Mouse (Mus musculus): ENCODE results near the gene Dnajb8. TPM values are rescaled to one million over a fixed set of nuclear protein-coding genes. Genes with fewer than 3 reads are reported as not detected.

Dnajb8 gene
- polyA plus RNA-seq, 1 experiment from 2014 or later, result not detected

DNA sequence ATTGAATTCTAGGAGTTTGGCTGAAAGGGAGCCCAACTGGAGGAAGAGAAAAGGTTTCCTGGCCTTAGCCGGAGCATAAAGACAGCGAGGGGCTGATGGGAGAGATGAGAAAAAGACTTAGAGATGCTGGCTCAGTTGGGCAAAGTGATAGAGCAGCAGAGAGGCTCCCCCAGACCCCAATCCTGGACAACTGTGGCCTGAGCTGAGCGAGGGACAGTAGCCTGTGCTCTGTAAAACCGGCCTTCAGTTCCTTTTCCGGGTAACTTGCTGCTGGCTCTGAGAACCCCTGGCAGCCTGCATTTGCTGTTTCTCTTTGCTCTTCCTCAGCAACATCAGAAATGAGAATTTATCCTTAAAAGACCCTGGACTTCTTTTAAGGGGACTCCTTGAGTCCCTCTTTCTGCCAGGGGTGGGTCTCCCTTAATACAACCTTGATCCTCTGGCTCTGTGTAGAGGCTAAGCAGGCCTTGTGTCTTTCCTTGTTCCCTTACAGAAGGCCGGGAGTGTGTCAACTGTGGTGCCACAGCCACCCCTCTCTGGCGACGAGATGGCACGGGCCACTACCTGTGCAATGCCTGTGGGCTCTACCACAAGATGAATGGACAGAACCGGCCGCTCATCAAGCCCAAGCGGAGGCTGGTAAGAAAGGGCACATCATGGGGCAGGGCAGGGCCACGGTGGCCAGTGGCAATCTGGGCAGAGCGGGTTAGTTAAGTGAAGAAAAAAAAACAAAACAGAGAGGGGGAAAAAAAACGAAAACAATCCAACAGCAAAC lies 20.0 kb upstream of the Dnajb8 start:
- Histone ChIP-seq H3K4me1 (peaks cover 73% of the 10 kb centered on the region), H3K36me3 (no peaks in the 10 kb centered on the region), H3K27ac (peak overlapping the region; percentile 21; the same call in 1 of the 2 replicates), H3K4me3 (no peak overlapping the region; the same call in 1 of the 2 replicates), H3K27me3 (ENCODE audit: low read depth, poor library complexity, severe bottlenecking) (peaks cover 100% of the 10 kb centered on the region), H3K9me3 (replicated peaks) (no peaks in the 10 kb centered on the region)
- 7% methylated on average over 15 of the region's 15 CpGs for WGBS
- peak; percentile 53 for DNase-seq (ENCODE audit: low spot score)

GRCm38 (mm10) chr6:88202921-88203690 lies 19.0 kb upstream of the Dnajb8 start:
- peaks cover 63% of the 10 kb centered on the region for H3K4me1 ChIP-seq
- H3K4me3 ChIP-seq, result peak overlapping the region; percentile 2; the same call in 1 of the 2 replicates
- no peaks in the 10 kb centered on the region for H3K9me3 ChIP-seq (replicated peaks)
- DNase-seq (ENCODE audit: low spot score), result peak; percentile 67
- H3K27ac ChIP-seq, result no peak overlapping the region
- no peaks in the 10 kb centered on the region for H3K36me3 ChIP-seq
- WGBS, result 1% methylated on average over 24 of the region's 24 CpGs
- peaks cover 100% of the 10 kb centered on the region for H3K27me3 ChIP-seq (ENCODE audit: low read depth, poor library complexity, severe bottlenecking)

DNA sequence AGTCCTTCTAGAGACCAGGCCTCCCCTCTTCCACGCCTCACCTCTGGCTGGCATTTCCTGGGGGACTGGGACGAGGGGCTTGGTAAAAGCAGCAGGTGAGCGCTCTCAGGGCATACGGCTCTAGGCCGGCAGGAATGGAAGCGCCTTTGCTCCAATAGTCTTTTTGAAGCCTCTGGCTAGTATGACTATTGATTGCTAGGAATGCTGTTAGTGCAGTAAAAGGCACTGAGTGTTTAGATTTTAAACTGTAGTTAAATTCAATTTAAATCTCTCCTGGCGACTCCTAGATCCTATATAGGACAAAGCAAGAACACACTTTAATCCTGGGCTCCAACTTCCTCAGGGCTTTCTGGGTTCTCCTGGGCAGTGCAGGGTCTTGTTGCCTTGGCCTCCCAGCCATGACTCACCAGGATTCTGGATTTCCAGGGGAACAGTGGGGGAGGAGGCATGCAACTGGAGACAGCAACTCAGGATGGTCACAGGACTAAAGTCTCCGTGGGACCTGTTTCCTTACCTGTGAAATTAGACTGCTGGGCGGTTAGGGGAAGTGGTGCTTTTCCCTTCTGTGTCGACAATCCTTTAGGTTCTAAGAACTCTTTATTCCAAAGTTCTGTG lies 18.2 kb upstream of the Dnajb8 start:
- peaks cover 55% of the 10 kb centered on the region for H3K4me1 ChIP-seq
- H3K9me3 ChIP-seq (replicated peaks), result no peaks in the 10 kb centered on the region
- no peak overlapping the region for H3K4me3 ChIP-seq
- H3K27ac ChIP-seq, result no peak overlapping the region
- WGBS, result 6% methylated on average over 10 of the region's 10 CpGs
- peak; percentile 50 for DNase-seq (ENCODE audit: low spot score)
- H3K27me3 ChIP-seq (ENCODE audit: low read depth, poor library complexity, severe bottlenecking), result peaks cover 100% of the 10 kb centered on the region
- H3K36me3 ChIP-seq, result no peaks in the 10 kb centered on the region

DNA sequence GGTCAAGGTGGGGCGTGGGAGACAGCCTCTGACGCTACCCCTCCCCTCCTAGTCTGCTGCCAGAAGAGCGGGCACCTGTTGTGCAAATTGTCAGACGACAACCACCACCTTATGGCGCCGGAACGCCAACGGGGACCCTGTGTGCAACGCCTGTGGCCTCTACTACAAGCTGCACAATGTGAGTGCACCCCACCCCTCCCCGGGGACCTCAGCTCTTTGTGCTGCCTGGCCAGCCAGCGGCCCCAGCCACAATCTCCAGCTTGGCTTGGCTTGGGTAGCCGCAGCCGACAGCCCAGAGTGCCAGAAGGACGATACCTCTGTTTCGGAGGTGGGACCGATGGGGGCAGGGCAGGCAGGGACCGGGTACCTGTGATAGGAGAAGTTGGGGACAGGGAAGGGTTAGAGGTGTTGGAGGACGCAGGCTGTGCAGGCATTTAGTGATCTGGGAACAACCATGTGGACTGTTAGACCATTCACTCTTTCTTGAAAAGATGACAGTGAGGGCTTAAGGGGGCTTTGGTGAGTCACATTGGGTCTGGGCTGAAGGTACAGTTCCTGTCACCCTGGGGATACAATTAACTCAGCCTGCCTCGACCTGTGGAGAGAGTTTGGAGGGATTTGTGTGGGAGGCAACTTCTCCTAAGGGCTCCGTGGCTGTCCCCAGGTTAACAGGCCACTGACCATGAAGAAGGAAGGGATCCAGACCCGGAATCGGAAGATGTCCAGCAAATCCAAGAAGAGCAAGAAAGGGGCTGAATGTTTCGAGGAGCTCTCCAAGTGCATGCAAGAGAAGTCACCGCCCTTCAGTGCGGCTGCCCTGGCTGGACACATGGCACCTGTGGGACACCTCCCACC lies 17.3 kb upstream of the Dnajb8 start:
- Histone ChIP-seq H3K27ac (peak overlapping the region; percentile 15; the same call in 1 of the 2 replicates), H3K27me3 (ENCODE audit: low read depth, poor library complexity, severe bottlenecking) (peaks cover 100% of the 10 kb centered on the region), H3K4me3 (no peak overlapping the region), H3K4me1 (peaks cover 46% of the 10 kb centered on the region), H3K36me3 (no peaks in the 10 kb centered on the region), H3K9me3 (replicated peaks) (no peaks in the 10 kb centered on the region)
- 10% methylated on average over 25 of the region's 25 CpGs for WGBS
- peak; percentile 60 for DNase-seq (ENCODE audit: low spot score)

GRCm38 (mm10) chr6:88205386-88205700 lies 16.7 kb upstream of the Dnajb8 start:
- H3K27me3 ChIP-seq (ENCODE audit: low read depth, poor library complexity, severe bottlenecking), result peaks cover 100% of the 10 kb centered on the region
- peaks cover 40% of the 10 kb centered on the region for H3K4me1 ChIP-seq
- H3K9me3 ChIP-seq (replicated peaks), result no peaks in the 10 kb centered on the region
- no peaks in the 10 kb centered on the region for H3K36me3 ChIP-seq
- DNase-seq (ENCODE audit: low spot score), result no peak
- 32% methylated on average over 7 of the region's 7 CpGs for WGBS
- H3K4me3 ChIP-seq, result no peak overlapping the region
- H3K27ac ChIP-seq, result no peak overlapping the region

DNA sequence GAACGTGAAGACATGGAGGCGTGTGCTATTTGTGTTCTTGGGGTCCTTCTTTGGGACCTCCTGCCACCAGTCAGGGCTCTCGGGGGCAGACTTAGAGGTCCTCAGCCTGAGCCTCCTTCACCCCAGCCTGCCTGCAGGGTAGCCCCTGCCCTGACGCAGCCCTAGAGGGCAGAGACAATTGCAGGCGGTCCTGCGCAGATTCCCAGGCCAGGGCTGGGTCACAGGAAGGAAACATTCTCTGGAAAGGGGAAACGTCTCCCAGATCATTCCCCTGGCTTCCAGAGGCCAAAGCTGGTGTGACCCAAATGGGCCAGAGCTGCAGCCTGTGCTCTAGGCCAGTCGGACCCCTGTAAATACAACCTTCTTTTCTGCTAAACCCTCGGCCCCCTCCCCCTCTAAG lies 16.1 kb upstream of the Dnajb8 start:
- H3K4me3 ChIP-seq, result no peak overlapping the region
- DNase-seq (ENCODE audit: low spot score), result no peak
- H3K36me3 ChIP-seq, result no peaks in the 10 kb centered on the region
- WGBS, result 18% methylated on average over 9 of the region's 9 CpGs
- peaks cover 94% of the 10 kb centered on the region for H3K27me3 ChIP-seq (ENCODE audit: low read depth, poor library complexity, severe bottlenecking)
- H3K27ac ChIP-seq, result no peak overlapping the region
- peaks cover 34% of the 10 kb centered on the region for H3K4me1 ChIP-seq
- no peaks in the 10 kb centered on the region for H3K9me3 ChIP-seq (replicated peaks)

DNA sequence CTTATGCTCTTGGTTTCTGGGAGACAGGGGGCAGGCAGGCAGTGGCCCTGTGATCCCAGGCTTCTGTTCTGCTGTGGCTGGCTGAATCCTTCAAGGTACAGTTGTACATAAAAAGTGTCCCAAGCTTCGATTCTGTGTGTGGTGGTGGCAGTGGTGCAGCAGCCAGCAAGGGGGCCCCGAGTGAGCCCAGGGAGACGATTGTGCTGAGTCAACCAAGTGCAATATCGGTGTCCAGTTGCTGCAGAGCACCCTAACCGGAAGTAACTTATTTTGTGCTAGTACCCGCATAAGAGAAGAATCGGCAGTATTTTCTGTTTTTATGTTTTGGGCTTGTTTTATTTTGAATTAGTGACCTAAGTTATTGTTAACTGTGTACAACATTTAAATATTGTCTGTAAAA lies 15.5 kb upstream of the Dnajb8 start:
- Histone ChIP-seq H3K27me3 (ENCODE audit: low read depth, poor library complexity, severe bottlenecking) (peaks cover 88% of the 10 kb centered on the region), H3K36me3 (no peaks in the 10 kb centered on the region), H3K9me3 (replicated peaks) (no peaks in the 10 kb centered on the region), H3K4me1 (peaks cover 33% of the 10 kb centered on the region), H3K4me3 (no peak overlapping the region), H3K27ac (no peak overlapping the region)
- DNase-seq (ENCODE audit: low spot score), result no peak
- 58% methylated on average over 7 of the region's 7 CpGs for WGBS

DNA sequence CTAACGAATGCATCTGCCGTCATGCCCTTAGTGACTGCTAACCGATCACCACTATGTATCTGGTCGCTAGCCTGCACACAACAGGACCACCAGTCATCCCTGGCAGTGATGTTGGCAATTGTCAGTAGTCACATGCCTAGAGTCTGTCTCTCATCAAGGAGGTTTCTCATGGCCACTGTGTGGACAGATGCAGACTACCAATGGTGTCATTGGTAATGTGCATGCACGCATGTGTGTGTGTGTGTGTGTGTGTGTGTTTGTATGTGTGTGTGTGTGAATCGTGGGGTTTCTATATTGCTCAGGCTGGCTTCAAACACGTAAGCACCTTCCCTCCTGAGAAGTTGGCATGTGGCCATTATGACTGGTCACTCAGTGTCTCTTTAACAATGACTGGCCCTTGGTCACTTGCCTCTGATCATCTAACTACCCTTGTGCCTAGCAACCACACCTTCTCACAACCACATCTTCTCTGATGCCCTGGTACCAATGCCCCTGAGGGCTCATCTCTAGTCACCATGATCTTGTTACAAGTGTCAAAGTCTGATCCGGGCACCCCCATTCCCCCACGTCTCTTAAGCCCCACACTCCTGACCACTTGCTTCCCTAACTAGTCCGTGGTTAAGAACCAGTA lies 14.6 kb upstream of the Dnajb8 start:
- H3K36me3 ChIP-seq, result no peaks in the 10 kb centered on the region
- no peak for DNase-seq (ENCODE audit: low spot score)
- no peak overlapping the region for H3K4me3 ChIP-seq
- 89% methylated on average over 10 of the region's 10 CpGs for WGBS
- no peaks in the 10 kb centered on the region for H3K9me3 ChIP-seq (replicated peaks)
- peaks cover 28% of the 10 kb centered on the region for H3K4me1 ChIP-seq
- H3K27ac ChIP-seq, result no peak overlapping the region
- peaks cover 78% of the 10 kb centered on the region for H3K27me3 ChIP-seq (ENCODE audit: low read depth, poor library complexity, severe bottlenecking)

- Histone ChIP-seq H3K4me3 (no peak overlapping the region), H3K27ac (no peak overlapping the region), H3K36me3 (no peaks in the 10 kb centered on the region), H3K4me1 (peaks cover 20% of the 10 kb centered on the region), H3K9me3 (replicated peaks) (no peaks in the 10 kb centered on the region), H3K27me3 (ENCODE audit: low read depth, poor library complexity, severe bottlenecking) (peaks cover 70% of the 10 kb centered on the region)
- WGBS, result 92% methylated on average over 3 of the region's 3 CpGs
- no peak for DNase-seq (ENCODE audit: low spot score)
These were observed 13.7 kb upstream of the Dnajb8 start for GRCm38 (mm10) chr6:88208321-88208720.

- 81% methylated on average over 5 of the region's 5 CpGs for WGBS
- no peak for DNase-seq (ENCODE audit: low spot score)
- H3K27me3 ChIP-seq (ENCODE audit: low read depth, poor library complexity, severe bottlenecking), result peaks cover 59% of the 10 kb centered on the region
- H3K4me3 ChIP-seq, result no peak overlapping the region
- peaks cover 10% of the 10 kb centered on the region for H3K4me1 ChIP-seq
- no peaks in the 10 kb centered on the region for H3K9me3 ChIP-seq (replicated peaks)
- H3K27ac ChIP-seq, result no peak overlapping the region
- no peaks in the 10 kb centered on the region for H3K36me3 ChIP-seq
These were observed 12.6 kb upstream of the Dnajb8 start for GRCm38 (mm10) chr6:88209453-88209852.

- H3K9me3 ChIP-seq (replicated peaks), result no peaks in the 10 kb centered on the region
- no peak overlapping the region for H3K4me3 ChIP-seq
- H3K4me1 ChIP-seq, result 0 out of 2 replicates have a peak, but pooled peaks cover 5% of the 10 kb centered on the region
- no peak overlapping the region for H3K27ac ChIP-seq
- no peak for DNase-seq (ENCODE audit: low spot score)
- no peaks in the 10 kb centered on the region for H3K36me3 ChIP-seq
- H3K27me3 ChIP-seq (ENCODE audit: low read depth, poor library complexity, severe bottlenecking), result peaks cover 51% of the 10 kb centered on the region
- WGBS, result 61% methylated on average over 3 of the region's 3 CpGs
These were observed 11.9 kb upstream of the Dnajb8 start for GRCm38 (mm10) chr6:88210182-88210581.

DNA sequence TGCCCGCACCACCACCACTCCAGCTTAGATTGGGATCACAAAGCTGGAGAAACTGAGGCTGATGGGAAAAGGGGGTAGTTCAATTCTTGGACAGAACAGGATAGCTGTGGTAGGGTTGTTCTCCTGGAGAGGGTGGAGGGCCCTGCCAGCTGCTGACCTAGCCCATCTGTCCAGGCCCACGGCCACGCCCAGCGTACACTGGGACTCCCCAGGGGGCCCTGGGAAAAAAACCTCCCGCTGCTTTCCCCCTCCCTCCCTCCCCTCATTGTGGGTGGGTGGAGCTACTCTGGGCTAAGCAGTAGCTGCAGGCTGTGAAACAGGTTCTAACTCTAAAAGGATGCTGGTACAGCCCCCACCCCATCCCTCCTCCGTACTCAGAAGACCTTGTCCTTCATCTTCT lies 6.3 kb upstream of the Dnajb8 start:
- no peaks in the 10 kb centered on the region for H3K4me1 ChIP-seq
- no peaks in the 10 kb centered on the region for H3K36me3 ChIP-seq
- peaks cover 9% of the 10 kb centered on the region; the same call in 1 of the 2 replicates for H3K27me3 ChIP-seq (ENCODE audit: low read depth, poor library complexity, severe bottlenecking)
- no peaks in the 10 kb centered on the region for H3K9me3 ChIP-seq (replicated peaks)
- DNase-seq (ENCODE audit: low spot score), result no peak
- no peak overlapping the region for H3K4me3 ChIP-seq
- WGBS, result 56% methylated on average over 6 of the region's 6 CpGs
- no peak overlapping the region for H3K27ac ChIP-seq

Measured in limb, embryonic 10.5 days (tissue).